Mouse (Mus musculus) kidney, embryonic 14.5 days (tissue): Measurements from ENCODE around the gene Mybpc3. TPM values are rescaled to one million over a fixed set of nuclear protein-coding genes. Genes with fewer than 3 reads are reported as not detected.

Experiments used
- ATAC-seq: fragments of 200-750 bp; cut with Nextera tagmentation; 2 replicates; pipeline ENCODE4 v1.8.0; 2017; ENCODE audit warnings: moderate number of reproducible peaks, mild to moderate bottlenecking, moderate TSS enrichment, moderate library complexity; ENCODE audit not compliant: low FRiP score, low TSS enrichment
- H3K27ac ChIP-seq: fragments of 300-500 bp; sonication (generic); 2 replicates; pipeline ENCODE4 v1.5.1; 2014; ENCODE audit warnings: low read depth, mild to moderate bottlenecking, low read length, moderate library complexity, mixed read lengths
- H3K27me3 ChIP-seq: fragments of 300-500 bp; sonication (generic); 2 replicates; pipeline ENCODE4 v1.6.1; 2014; ENCODE audit warnings: mild to moderate bottlenecking, low read length; ENCODE audit not compliant: control insufficient read depth, insufficient read depth
- H3K36me3 ChIP-seq: fragments of 300-500 bp; sonication (generic); 2 replicates; pipeline ENCODE4 v1.6.1; 2014; ENCODE audit warnings: low read length, mixed read lengths; ENCODE audit not compliant: control insufficient read depth, insufficient read depth
- H3K4me1 ChIP-seq: fragments of 300-500 bp; sonication (generic); 2 replicates; pipeline ENCODE4 v1.6.1; 2014; ENCODE audit warnings: low read length, mixed read lengths; ENCODE audit not compliant: control insufficient read depth, insufficient read depth
- H3K4me2 ChIP-seq: fragments of 300-500 bp; sonication (generic); replicated peaks from 2 replicates; pipeline ENCODE4 v1.6.1; 2014; ENCODE audit warnings: low read depth, mild to moderate bottlenecking, low read length
- H3K4me3 ChIP-seq: fragments of 300-500 bp; sonication (generic); 2 replicates; pipeline ENCODE4 v1.5.1; 2014; ENCODE audit warnings: mild to moderate bottlenecking, low read length
- H3K9ac ChIP-seq: fragments of 300-500 bp; sonication (generic); 2 replicates; pipeline ENCODE4 v1.6.1; 2014; ENCODE audit warnings: low read depth, mild to moderate bottlenecking, low read length, moderate library complexity
- H3K9me3 ChIP-seq: fragments of 300-500 bp; sonication (generic); 2 replicates; pipeline ENCODE4 v1.6.1; 2016; ENCODE audit warnings: low read length; ENCODE audit not compliant: control insufficient read depth
- WGBS: fragments of 180-500 bp; shearing (Covaris S2); extraction: QIAGEN DNeasy Blood & Tissue Kit; methylation state at CpG from one replicate; pipeline ENCODE4 v1.1.7; 2014; 5-methylcytosine and 5-hydroxymethylcytosine counted together
- polyA plus RNA-seq: library from polyadenylated mRNA; unstranded; fragments of >200 nt; fragmentation: Nextera tagmentation; extraction: Ambion mirVana; gene quantifications from 2 replicates; pipeline ENCODE4 v1.2.1, GENCODE M21; 2014

The Mybpc3 gene
- polyA plus RNA-seq, 1 experiment from 2014 or later: not detected

GRCm38 (mm10) chr2:91078314-91079025 is 39.5 kb upstream of the Mybpc3 start:
- WGBS: under 1% methylated on average over 29 of the region's 36 CpGs
- H3K9ac ChIP-seq: peak overlapping the region; percentile 73
- H3K27me3 ChIP-seq: no peaks in the 10 kb centered on the region
- peak overlapping the region; percentile 52 for H3K4me3 ChIP-seq
- peak overlapping the region; percentile 94 for H3K4me2 ChIP-seq
- no peak overlapping the region for H3K27ac ChIP-seq
- no peaks in the 10 kb centered on the region for H3K36me3 ChIP-seq
- H3K9me3 ChIP-seq: no peaks in the 10 kb centered on the region
- peaks cover 11% of the 10 kb centered on the region for H3K4me1 ChIP-seq
- ATAC-seq: peak; percentile 89

- Histone ChIP-seq H3K4me2 (peak overlapping the region; percentile 94), H3K4me3 (peak overlapping the region; percentile 52), H3K36me3 (no peaks in the 10 kb centered on the region), H3K27ac (no peak overlapping the region), H3K9ac (peak overlapping the region; percentile 73), H3K4me1 (peaks cover 11% of the 10 kb centered on the region), H3K9me3 (no peaks in the 10 kb centered on the region), H3K27me3 (no peaks in the 10 kb centered on the region)
- WGBS: 16% methylated on average over 5 of the region's 5 CpGs
- no peak for ATAC-seq
Measured at GRCm38 (mm10) chr2:91079026-91079384, 38.9 kb upstream of the Mybpc3 start.

- ATAC-seq: no peak
- Histone ChIP-seq H3K36me3 (no peaks in the 10 kb centered on the region), H3K9me3 (no peaks in the 10 kb centered on the region), H3K27me3 (no peaks in the 10 kb centered on the region), H3K9ac (no peak overlapping the region), H3K4me1 (peaks cover 11% of the 10 kb centered on the region), H3K4me3 (no peak overlapping the region), H3K27ac (no peak overlapping the region), H3K4me2 (no peak overlapping the region)
- WGBS: 82% methylated on average over 8 of the region's 8 CpGs
Measured at GRCm38 (mm10) chr2:91080784-91081513, 37.0 kb upstream of the Mybpc3 start.

GRCm38 (mm10) chr2:91081775-91082695 is 35.9 kb upstream of the Mybpc3 start, which contains the start of gene Spi1:
Gene Spi1 (plus strand): TSS chr2:91082390.
- Histone ChIP-seq H3K4me1 (peaks cover 11% of the 10 kb centered on the region), H3K9ac (no peak within 1 kb of the TSS), H3K27me3 (no peaks in the 10 kb centered on the region), H3K9me3 (no peaks in the 10 kb centered on the region), H3K4me3 (no peak within 1 kb of the TSS), H3K27ac (no peak within 1 kb of the TSS), H3K36me3 (no peaks in the 10 kb centered on the region), H3K4me2 (no peak within 1 kb of the TSS)
- WGBS: 68% methylated on average over 13 of the region's 13 CpGs
- ATAC-seq: no peak

- WGBS: 59% methylated on average over 11 of the region's 11 CpGs
- Histone ChIP-seq H3K36me3 (no peaks in the 10 kb centered on the region), H3K27me3 (no peaks in the 10 kb centered on the region), H3K4me1 (peaks cover 11% of the 10 kb centered on the region), H3K9ac (no peak overlapping the region), H3K9me3 (no peaks in the 10 kb centered on the region), H3K27ac (no peak overlapping the region), H3K4me3 (no peak overlapping the region), H3K4me2 (no peak overlapping the region)
- no peak for ATAC-seq
Measured at GRCm38 (mm10) chr2:91082844-91083243, 35.1 kb upstream of the Mybpc3 start.

GRCm38 (mm10) chr2:91083366-91083940 is 34.5 kb upstream of the Mybpc3 start:
- Histone ChIP-seq H3K27me3 (no peaks in the 10 kb centered on the region), H3K27ac (no peak overlapping the region), H3K9ac (no peak overlapping the region), H3K36me3 (no peaks in the 10 kb centered on the region), H3K9me3 (no peaks in the 10 kb centered on the region), H3K4me3 (no peak overlapping the region), H3K4me1 (peaks cover 6% of the 10 kb centered on the region; the same call in 1 of the 2 replicates), H3K4me2 (no peak overlapping the region)
- no peak for ATAC-seq
- WGBS: 62% methylated on average over 1 of the region's 1 CpGs

GRCm38 (mm10) chr2:91084179-91084820 is 33.6 kb upstream of the Mybpc3 start:
- peaks cover under 1% of the 10 kb centered on the region; the same call in 1 of the 2 replicates for H3K4me1 ChIP-seq
- no peak overlapping the region for H3K27ac ChIP-seq
- H3K4me3 ChIP-seq: no peak overlapping the region
- H3K36me3 ChIP-seq: no peaks in the 10 kb centered on the region
- no peak overlapping the region for H3K9ac ChIP-seq
- 74% methylated on average over 15 of the region's 15 CpGs for WGBS
- H3K9me3 ChIP-seq: no peaks in the 10 kb centered on the region
- no peak overlapping the region for H3K4me2 ChIP-seq
- ATAC-seq: no peak
- H3K27me3 ChIP-seq: no peaks in the 10 kb centered on the region
